Mouse (Mus musculus): Measurements from ENCODE around the gene Colgalt1.

Colgalt1 gene

GRCm38 (mm10) chr8:71591471-71592373 is 19.1 kb upstream of the Colgalt1 start, which contains the start of gene Pgls:
Gene Pgls, plus strand, starts transcription at chr8:71592176.
- DNase-seq (ENCODE audit: low spot score): peak; percentile 95

GRCm38 (mm10) chr8:71592374-71593170 is 18.2 kb upstream of the Colgalt1 start:
- DNase-seq (ENCODE audit: low spot score): no peak

- no peak for DNase-seq (ENCODE audit: low spot score)
Measured at GRCm38 (mm10) chr8:71593556-71594323, 17.1 kb upstream of the Colgalt1 start.

- DNase-seq (ENCODE audit: low spot score): no peak
Measured at GRCm38 (mm10) chr8:71594324-71594722, 16.5 kb upstream of the Colgalt1 start.

GRCm38 (mm10) chr8:71595862-71596261 is 14.9 kb upstream of the Colgalt1 start:
- DNase-seq (ENCODE audit: low spot score): peak; percentile 52

- no peak for DNase-seq (ENCODE audit: low spot score)
Measured at GRCm38 (mm10) chr8:71596384-71596783, 14.4 kb upstream of the Colgalt1 start.

GRCm38 (mm10) chr8:71596798-71597197 is 14.0 kb upstream of the Colgalt1 start:
- no peak for DNase-seq (ENCODE audit: low spot score)

- DNase-seq (ENCODE audit: low spot score): no peak
Measured at GRCm38 (mm10) chr8:71597451-71597850, 13.3 kb upstream of the Colgalt1 start, which contains the start of gene Fam129c. Gene Fam129c, plus strand, starts transcription at chr8:71597648.

GRCm38 (mm10) chr8:71598375-71598774 is 12.4 kb upstream of the Colgalt1 start:
- DNase-seq (ENCODE audit: low spot score): no peak

- no peak for DNase-seq (ENCODE audit: low spot score)
Measured at GRCm38 (mm10) chr8:71598841-71599240, 12.0 kb upstream of the Colgalt1 start.

GRCm38 (mm10) chr8:71601939-71602665 is 8.7 kb upstream of the Colgalt1 start:
- DNase-seq (ENCODE audit: low spot score): peak; percentile 12

GRCm38 (mm10) chr8:71602666-71603334 is 8.0 kb upstream of the Colgalt1 start:
- peak; percentile 90 for DNase-seq (ENCODE audit: low spot score)

- DNase-seq (ENCODE audit: low spot score): no peak
Measured at GRCm38 (mm10) chr8:71604021-71604420, 6.8 kb upstream of the Colgalt1 start.

GRCm38 (mm10) chr8:71612141-71612540 is 1.3 kb downstream of the Colgalt1 start:
- peak; percentile 74 for DNase-seq (ENCODE audit: low spot score)

- no peak for DNase-seq (ENCODE audit: low spot score)
Measured at GRCm38 (mm10) chr8:71613418-71613817, 2.6 kb downstream of the Colgalt1 start.

GRCm38 (mm10) chr8:71619786-71620185 is 9.0 kb downstream of the Colgalt1 start:
- DNase-seq (ENCODE audit: low spot score): no peak

GRCm38 (mm10) chr8:71625088-71625487 is 14.3 kb downstream of the Colgalt1 start:
- no peak for DNase-seq (ENCODE audit: low spot score)

- no peak for DNase-seq (ENCODE audit: low spot score)
Measured at GRCm38 (mm10) chr8:71626753-71627152, 16.0 kb downstream of the Colgalt1 start.

- no peak for DNase-seq (ENCODE audit: low spot score)
Measured at GRCm38 (mm10) chr8:71627265-71628099, 16.7 kb downstream of the Colgalt1 start.
